Mouse (Mus musculus) kidney, embryonic 16.5 days (tissue): ENCODE measurements around the gene Phactr4. TPM values are rescaled to one million over a fixed set of nuclear protein-coding genes. Genes with fewer than 3 reads are reported as not detected.
"Not testable (repeated sequence)": the region's sequence is repeated elsewhere in the genome, so short reads cannot be mapped to it uniquely, and the experiment has no call there.

ENCODE experiments used
- ATAC-seq: fragments of 200-750 bp; cut with Nextera tagmentation; 2 replicates; pipeline ENCODE4 v1.8.0; 2017; ENCODE audit warnings: moderate TSS enrichment; ENCODE audit not compliant: low FRiP score, low TSS enrichment
- H3K27ac ChIP-seq: fragments of 300-500 bp; sonication (generic); 2 replicates; pipeline ENCODE4 v1.5.1; 2014; ENCODE audit warnings: low read length
- H3K27me3 ChIP-seq: fragments of 300-500 bp; sonication (generic); 2 replicates; pipeline ENCODE4 v1.6.1; 2014; ENCODE audit warnings: low read length, control low read depth, mixed read lengths; ENCODE audit not compliant: insufficient read depth
- H3K36me3 ChIP-seq: fragments of 300-500 bp; sonication (generic); 2 replicates; pipeline ENCODE4 v1.6.1; 2014; ENCODE audit warnings: low read length, control low read depth, mixed read lengths; ENCODE audit not compliant: insufficient read depth
- H3K4me1 ChIP-seq: fragments of 300-500 bp; sonication (generic); 2 replicates; pipeline ENCODE4 v1.6.1; 2014; ENCODE audit warnings: low read length, control low read depth, mixed read lengths; ENCODE audit not compliant: insufficient read depth
- H3K4me2 ChIP-seq: fragments of 300-500 bp; sonication (generic); replicated peaks from 2 replicates; pipeline ENCODE4 v1.6.1; 2014; ENCODE audit warnings: low read depth, low read length
- H3K4me3 ChIP-seq: fragments of 300-500 bp; sonication (generic); 2 replicates; pipeline ENCODE4 v1.5.1; 2014; ENCODE audit warnings: mild to moderate bottlenecking, low read length
- H3K9ac ChIP-seq: fragments of 300-500 bp; sonication (generic); replicated peaks from 2 replicates; pipeline ENCODE4 v1.6.1; 2014; ENCODE audit warnings: low read length
- H3K9me3 ChIP-seq: fragments of 300-500 bp; sonication (generic); 2 replicates; pipeline ENCODE4 v1.6.1; 2016; ENCODE audit warnings: low read length, control low read depth
- WGBS: fragments of 180-500 bp; shearing (Covaris S2); extraction: QIAGEN DNeasy Blood & Tissue Kit; methylation state at CpG from one replicate; pipeline ENCODE4 v1.1.7; 2014; 5-methylcytosine and 5-hydroxymethylcytosine counted together
- polyA plus RNA-seq: library from polyadenylated mRNA; unstranded; fragments of >200 nt; fragmentation: Nextera tagmentation; extraction: Ambion mirVana; gene quantifications from 2 replicates; pipeline ENCODE4 v1.2.1, GENCODE M21; 2015

The Phactr4 gene
- polyA plus RNA-seq, 1 experiment from 2014 or later: 23.7 TPM

DNA sequence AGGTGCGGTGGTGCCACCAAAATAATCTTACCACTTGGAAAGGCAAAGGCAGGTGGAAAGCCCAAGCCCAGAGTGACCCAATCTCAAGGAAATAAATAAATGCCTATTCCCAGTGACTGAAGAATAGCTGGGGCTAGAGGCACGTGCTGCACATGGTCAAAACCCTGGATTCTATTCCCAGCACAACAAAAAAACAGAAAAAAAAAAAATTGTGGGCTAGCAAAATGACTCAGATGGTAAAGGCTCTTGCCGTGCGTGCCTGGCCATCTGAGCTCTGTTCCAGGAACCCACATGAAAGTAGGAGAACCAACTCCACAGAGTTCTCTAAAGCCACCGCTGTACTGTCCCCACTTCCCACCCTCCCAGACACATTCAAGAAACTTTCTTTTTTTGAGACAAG lies 1.8 kb downstream of the Phactr4 start:
- H3K4me2 ChIP-seq: peak overlapping the region; percentile 60
- peaks cover 32% of the 10 kb centered on the region for H3K4me1 ChIP-seq
- no peaks in the 10 kb centered on the region for H3K27me3 ChIP-seq
- H3K27ac ChIP-seq: peak overlapping the region; percentile 100; the same call in 1 of the 2 replicates
- ATAC-seq: no peak
- H3K36me3 ChIP-seq: no peaks in the 10 kb centered on the region
- H3K9ac ChIP-seq: peak overlapping the region; percentile 81
- no peaks in the 10 kb centered on the region for H3K9me3 ChIP-seq
- H3K4me3 ChIP-seq: peak overlapping the region; percentile 84
- WGBS: 78% methylated on average over 5 of the region's 5 CpGs

- peak; percentile 69 for ATAC-seq
- H3K27me3 ChIP-seq: no peaks in the 10 kb centered on the region
- peak overlapping the region; percentile 94 for H3K27ac ChIP-seq
- H3K36me3 ChIP-seq: peaks cover 4% of the 10 kb centered on the region
- H3K9me3 ChIP-seq: no peaks in the 10 kb centered on the region
- H3K9ac ChIP-seq: no peak overlapping the region; the same call in 1 of the 2 replicates
- no peak overlapping the region for H3K4me3 ChIP-seq
- 0 out of 2 replicates have a peak overlapping the region, but pooled peaks have one; percentile 3 for H3K4me2 ChIP-seq
- H3K4me1 ChIP-seq: peaks cover 34% of the 10 kb centered on the region
Observed at GRCm38 (mm10) chr4:132415966-132416365, 6.3 kb downstream of the Phactr4 start.

DNA sequence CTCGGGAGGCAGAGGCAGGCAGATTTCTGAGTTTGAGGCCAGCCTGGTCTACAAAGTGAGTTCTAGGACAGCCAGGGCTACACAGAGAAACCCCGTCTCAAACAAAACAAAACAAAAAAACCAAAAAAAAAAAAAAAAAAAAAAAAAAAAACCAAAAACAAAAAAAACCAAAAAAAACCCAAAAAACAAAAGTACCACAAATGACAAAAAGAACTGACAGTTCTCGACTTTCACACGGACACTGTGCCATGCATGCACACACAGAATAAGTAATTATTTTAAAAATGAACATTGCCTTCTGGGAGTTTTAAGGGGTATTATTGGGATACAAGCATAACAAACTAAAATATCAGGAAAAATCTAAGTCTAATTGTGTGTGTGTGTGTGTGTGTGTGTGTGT lies 9.0 kb downstream of the Phactr4 start:
- H3K9ac ChIP-seq, H3K4me3 ChIP-seq, H3K27ac ChIP-seq, ATAC-seq, H3K9me3 ChIP-seq, H3K27me3 ChIP-seq, H3K36me3 ChIP-seq, H3K4me2 ChIP-seq: not testable (repeated sequence)
- H3K4me1 ChIP-seq: peaks cover 14% of the 10 kb centered on the region
- WGBS: 90% methylated on average over 4 of the region's 4 CpGs

DNA sequence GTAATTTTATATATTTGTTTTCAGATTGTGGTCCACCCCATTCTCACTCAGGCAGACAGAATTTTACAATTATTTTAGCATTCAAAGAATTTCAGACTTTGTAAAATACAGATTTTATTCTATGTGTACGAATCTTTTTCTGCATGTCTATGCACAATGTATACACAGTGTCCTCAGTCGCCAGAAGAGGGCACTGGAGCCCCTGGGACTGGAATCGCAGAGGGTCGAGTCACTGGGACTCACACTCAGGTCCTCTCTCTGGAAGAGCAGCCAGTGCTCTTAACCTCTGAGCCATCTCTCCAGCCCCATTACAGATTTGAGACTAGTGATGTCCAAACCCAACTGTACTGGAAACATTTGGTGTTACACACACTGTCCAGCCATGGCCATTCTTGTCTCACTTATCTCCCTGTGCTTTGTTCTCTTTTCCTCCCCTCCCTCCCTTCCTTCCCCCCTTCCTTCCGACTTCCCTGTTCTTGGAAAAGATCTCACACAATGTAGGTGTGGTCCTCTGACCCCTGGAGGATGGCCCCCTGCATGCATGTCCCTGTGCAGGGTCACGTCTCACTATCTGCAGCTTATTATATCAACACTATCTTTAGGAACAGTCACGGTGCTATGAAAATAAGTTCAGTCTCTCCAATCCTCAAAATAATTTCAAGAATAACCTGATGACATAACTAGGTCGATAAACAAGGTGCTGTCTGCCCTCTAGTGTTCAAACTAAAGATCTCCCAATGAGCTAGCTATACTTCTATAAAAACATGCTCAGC lies 10.8 kb downstream of the Phactr4 start:
- Histone ChIP-seq H3K27me3 (no peaks in the 10 kb centered on the region), H3K36me3 (peaks cover 6% of the 10 kb centered on the region), H3K4me3 (no peak overlapping the region), H3K4me2 (no peak overlapping the region), H3K9ac (no peak overlapping the region), H3K9me3 (no peaks in the 10 kb centered on the region), H3K27ac (peak overlapping the region; percentile 30; the same call in 1 of the 2 replicates), H3K4me1 (peaks cover 6% of the 10 kb centered on the region; the same call in 1 of the 2 replicates)
- peak; percentile 32; the same call in 1 of the 2 replicates for ATAC-seq
- WGBS: 58% methylated on average over 8 of the region's 8 CpGs

DNA sequence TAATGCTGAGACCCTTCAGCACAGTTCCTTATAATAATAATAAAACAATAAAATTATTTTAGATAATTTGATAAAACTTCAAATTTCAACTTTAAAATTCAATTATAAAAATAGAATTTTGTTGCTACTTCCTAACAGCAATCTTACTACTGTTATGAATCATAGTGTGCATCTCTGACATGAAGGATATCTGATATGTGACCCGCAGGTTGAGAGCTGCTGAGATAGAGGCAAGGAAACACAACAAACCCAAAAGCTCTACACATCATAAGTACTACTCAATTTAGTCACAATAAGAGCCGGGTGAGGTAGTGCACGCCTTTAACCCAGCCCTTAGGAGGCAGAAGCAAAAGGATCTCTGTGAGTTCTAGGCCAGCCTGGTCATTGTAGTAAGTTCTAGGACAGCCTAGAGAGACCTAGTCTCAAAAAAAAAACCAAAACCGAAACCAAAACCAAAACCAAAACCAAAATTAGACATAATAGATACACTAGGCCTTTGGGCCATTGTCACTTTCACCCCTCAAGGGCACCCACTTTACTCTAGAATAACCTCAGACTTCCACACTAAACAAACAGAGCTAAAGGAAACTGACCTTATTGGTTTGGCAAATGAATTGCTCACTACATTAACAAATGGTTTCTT lies 12.6 kb downstream of the Phactr4 start:
- ATAC-seq: no peak
- Histone ChIP-seq H3K27ac (no peak overlapping the region), H3K36me3 (peaks cover 6% of the 10 kb centered on the region), H3K9me3 (no peaks in the 10 kb centered on the region), H3K27me3 (no peaks in the 10 kb centered on the region), H3K4me1 (peaks cover 3% of the 10 kb centered on the region; the same call in 1 of the 2 replicates), H3K4me3 (no peak overlapping the region), H3K4me2 (no peak overlapping the region), H3K9ac (no peak overlapping the region)
- WGBS: 79% methylated on average over 4 of the region's 4 CpGs

- ATAC-seq: no peak
- Histone ChIP-seq H3K9me3 (no peaks in the 10 kb centered on the region), H3K36me3 (0 out of 2 replicates have a peak, but pooled peaks cover 2% of the 10 kb centered on the region), H3K9ac (no peak overlapping the region), H3K27ac (0 out of 2 replicates have a peak overlapping the region, but pooled peaks have one; percentile 14), H3K4me3 (no peak overlapping the region), H3K4me1 (peaks cover 5% of the 10 kb centered on the region; the same call in 1 of the 2 replicates), H3K27me3 (no peaks in the 10 kb centered on the region), H3K4me2 (no peak overlapping the region)
- WGBS: 67% methylated on average over 13 of the region's 13 CpGs
Observed at GRCm38 (mm10) chr4:132406393-132407189, 15.7 kb downstream of the Phactr4 start.

GRCm38 (mm10) chr4:132404588-132404987 lies 17.7 kb downstream of the Phactr4 start:
- Histone ChIP-seq H3K36me3 (no peaks in the 10 kb centered on the region), H3K9ac (no peak overlapping the region), H3K27me3 (no peaks in the 10 kb centered on the region), H3K9me3 (no peaks in the 10 kb centered on the region), H3K4me3 (no peak overlapping the region), H3K4me2 (no peak overlapping the region), H3K27ac (peak overlapping the region; percentile 64), H3K4me1 (0 out of 2 replicates have a peak, but pooled peaks cover 3% of the 10 kb centered on the region)
- peak; percentile 54; the same call in 1 of the 2 replicates for ATAC-seq
- 73% methylated on average over 5 of the region's 5 CpGs for WGBS

- Histone ChIP-seq H3K27ac (peak overlapping the region; percentile 47; the same call in 1 of the 2 replicates), H3K9me3 (no peaks in the 10 kb centered on the region), H3K27me3 (no peaks in the 10 kb centered on the region), H3K4me1 (peaks cover 13% of the 10 kb centered on the region), H3K4me3 (no peak overlapping the region), H3K36me3 (no peaks in the 10 kb centered on the region), H3K4me2 (no peak overlapping the region), H3K9ac (no peak overlapping the region)
- ATAC-seq: no peak
- WGBS: 67% methylated on average over 5 of the region's 5 CpGs
Observed at GRCm38 (mm10) chr4:132403063-132403660, 19.1 kb downstream of the Phactr4 start.

- peaks cover 25% of the 10 kb centered on the region for H3K4me1 ChIP-seq
- H3K27ac ChIP-seq: no peak overlapping the region
- H3K9me3 ChIP-seq: no peaks in the 10 kb centered on the region
- WGBS: 89% methylated on average over 9 of the region's 9 CpGs
- no peak overlapping the region for H3K4me3 ChIP-seq
- no peak for ATAC-seq
- no peak overlapping the region for H3K4me2 ChIP-seq
- no peaks in the 10 kb centered on the region for H3K27me3 ChIP-seq
- H3K36me3 ChIP-seq: no peaks in the 10 kb centered on the region
- no peak overlapping the region for H3K9ac ChIP-seq
Observed at GRCm38 (mm10) chr4:132401016-132401415, 21.3 kb downstream of the Phactr4 start.
